Mouse (Mus musculus): ENCODE results near the gene Aanat.
A peak's percentile ranks its signal among the peaks of the same experiment; 100 is the strongest.

The Aanat gene

DNA sequence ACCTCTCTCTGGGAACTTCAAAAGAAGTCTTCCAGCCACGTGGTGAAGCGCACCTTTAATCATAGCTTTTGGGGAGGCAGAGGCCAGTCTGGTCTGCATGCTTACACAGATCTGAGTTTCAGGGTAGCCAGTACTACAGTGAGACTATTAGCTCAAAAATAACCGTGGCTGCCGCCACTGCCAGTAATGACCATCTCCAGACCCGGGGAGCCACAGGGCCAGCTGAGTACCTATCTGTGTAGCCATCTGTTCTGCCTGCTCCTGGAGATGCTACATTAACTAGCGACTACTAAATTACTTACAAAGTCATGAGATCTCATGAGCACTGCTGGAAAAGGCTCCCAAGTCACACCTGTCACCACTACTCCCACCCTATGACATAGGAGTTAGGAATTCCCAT is 11.2 kb upstream of the Aanat start:
- no peak for DNase-seq

DNA sequence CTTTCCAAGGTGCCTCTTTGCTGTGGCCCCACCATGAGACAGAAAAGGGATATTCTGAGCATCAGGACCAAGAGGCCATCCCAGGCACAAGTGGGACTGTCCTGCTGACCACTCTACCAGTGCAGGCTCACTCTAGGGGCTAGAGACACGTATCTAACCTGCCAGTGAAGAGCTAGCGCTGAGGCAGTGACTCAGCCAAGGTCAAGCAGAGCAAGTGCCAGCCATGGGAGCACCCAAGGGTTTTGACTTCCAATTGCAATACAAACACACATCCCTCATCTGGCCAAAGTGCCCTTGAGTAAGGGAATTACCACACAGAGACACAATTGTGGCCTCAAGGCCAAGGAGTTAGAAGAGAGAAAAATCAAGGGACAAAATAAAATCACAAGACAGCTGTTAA is 10.8 kb upstream of the Aanat start:
- DNase-seq = peak; percentile 55

DNA sequence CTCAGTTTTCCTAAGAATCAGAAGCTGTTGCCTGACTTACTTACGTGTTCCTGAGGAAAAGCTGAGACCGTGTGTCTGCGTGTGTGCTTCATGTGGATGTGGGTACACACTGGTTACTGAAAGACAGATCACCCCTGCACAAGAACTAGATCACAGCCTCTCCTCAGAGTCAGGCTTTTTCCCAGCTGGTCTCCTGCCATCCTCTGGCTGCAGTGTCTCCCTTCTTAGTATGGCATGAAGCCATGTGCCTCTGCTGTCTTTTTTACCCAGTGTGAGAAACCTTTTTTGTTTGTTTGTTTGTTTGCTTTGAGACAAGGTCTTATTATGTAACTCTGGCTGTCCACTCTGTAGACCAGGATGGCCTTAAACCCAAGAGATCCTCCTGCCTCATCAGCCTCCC is 7.0 kb upstream of the Aanat start:
- no peak for DNase-seq

DNA sequence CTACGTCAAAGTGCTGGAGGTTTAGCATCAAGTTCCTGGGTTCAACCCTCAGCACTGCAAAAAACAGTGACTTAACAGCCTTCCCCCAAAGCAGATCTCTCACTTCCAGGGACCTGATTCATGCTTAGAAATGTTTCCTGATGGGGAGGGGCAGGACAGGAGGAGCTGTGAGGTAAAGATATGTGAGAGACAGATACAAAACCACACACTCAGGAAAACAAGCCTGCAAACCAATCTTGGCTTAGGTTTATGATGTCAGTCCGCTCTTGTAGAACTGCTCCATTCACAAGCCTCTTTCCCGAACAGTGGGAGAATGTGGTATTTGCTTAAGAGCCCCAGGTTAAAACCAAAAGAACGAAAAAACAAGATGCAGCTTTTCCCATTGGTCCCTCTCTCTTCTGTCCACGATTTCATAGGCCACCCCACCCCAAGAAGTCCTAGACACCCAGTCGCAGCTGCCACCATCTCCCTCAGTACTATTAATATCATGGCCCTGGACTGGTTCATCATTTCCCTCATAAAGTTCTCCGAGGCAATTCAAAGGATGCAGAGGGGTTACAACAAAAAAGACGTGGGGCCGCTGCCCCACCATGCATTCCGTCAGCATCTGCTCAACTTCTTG is 6.1 kb upstream of the Aanat start:
- peak; percentile 70 for DNase-seq

DNA sequence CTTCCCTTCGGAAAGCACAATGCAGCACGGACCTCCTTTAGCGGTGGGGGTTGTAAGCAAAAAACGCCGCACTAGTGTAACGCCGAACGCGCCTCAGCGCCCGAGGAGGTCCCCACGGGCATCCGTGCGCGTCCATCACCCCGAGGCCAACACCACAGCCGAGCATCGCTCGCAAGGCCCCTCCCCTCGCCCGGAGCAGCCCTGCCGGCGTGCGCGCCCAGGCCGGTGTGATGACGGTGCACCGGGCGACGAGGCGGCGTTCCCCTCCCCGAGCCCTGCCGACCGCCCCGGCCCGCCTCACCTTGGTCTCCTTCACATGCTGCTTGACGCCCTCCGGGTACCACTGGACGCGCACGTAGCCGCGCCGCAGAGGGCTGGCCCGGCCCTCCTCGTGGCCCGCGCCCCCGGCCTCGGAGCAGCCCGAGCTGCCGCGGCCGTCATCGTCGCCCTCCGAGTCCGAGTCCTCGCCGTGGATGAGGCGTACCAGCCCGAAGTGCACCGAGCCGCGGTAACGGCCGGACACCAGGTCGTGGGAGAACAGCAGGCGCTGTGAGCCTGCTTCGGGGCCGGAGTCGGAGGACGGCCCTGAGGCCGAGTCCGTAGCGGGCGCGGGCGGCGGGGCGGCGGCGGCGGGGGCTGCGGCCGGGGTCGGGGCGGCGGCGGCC is 5.4 kb upstream of the Aanat start:
- DNase-seq = peak; percentile 86

DNA sequence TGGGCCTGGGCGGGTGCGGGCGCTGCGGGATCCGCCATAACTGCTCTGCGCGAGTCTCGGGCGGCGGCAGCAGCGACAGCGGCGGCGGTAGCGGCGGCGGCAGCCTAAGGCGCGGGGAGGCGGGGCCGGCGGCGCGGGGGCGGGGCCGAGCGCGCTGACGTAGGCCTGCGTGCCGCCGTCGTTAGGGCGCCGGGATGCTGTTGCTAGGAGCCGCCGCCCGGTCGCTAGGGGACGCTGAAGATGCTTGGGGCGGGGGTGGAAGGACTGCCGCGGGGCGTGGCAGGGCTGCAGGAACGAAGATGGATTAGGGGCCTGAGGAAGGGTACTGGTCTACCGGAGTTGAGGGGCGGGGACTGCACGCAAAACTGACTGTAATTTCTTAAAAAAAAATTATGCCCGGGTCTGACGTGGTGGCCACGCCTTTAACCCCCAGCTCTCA is 4.8 kb upstream of the Aanat start, which contains the start of gene Ube2o:
Gene Ube2o, minus strand, starts transcription at position 72 of the 439 bp plus-strand sequence.
- DNase-seq = peak; percentile 95

DNA sequence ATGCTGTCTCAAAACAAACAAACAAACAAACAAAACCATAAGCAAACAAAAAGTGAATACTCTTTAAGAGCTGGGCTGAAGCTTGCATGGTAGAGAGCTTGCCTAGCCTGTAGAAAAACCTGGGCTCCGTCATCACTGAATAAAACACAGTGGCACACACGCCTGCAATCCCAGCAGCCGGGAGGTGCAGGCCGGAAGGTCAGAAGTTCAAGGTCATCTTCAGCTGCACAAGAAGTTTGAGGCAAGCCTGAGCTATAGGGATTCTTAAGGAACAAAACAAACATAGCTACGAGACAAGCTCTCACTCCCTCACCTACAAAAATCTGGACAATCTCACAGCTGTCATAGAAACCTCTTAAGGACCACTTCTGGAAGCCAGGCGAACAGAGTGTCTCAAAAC is 550 bp upstream of the Aanat start:
- DNase-seq = no peak

DNA sequence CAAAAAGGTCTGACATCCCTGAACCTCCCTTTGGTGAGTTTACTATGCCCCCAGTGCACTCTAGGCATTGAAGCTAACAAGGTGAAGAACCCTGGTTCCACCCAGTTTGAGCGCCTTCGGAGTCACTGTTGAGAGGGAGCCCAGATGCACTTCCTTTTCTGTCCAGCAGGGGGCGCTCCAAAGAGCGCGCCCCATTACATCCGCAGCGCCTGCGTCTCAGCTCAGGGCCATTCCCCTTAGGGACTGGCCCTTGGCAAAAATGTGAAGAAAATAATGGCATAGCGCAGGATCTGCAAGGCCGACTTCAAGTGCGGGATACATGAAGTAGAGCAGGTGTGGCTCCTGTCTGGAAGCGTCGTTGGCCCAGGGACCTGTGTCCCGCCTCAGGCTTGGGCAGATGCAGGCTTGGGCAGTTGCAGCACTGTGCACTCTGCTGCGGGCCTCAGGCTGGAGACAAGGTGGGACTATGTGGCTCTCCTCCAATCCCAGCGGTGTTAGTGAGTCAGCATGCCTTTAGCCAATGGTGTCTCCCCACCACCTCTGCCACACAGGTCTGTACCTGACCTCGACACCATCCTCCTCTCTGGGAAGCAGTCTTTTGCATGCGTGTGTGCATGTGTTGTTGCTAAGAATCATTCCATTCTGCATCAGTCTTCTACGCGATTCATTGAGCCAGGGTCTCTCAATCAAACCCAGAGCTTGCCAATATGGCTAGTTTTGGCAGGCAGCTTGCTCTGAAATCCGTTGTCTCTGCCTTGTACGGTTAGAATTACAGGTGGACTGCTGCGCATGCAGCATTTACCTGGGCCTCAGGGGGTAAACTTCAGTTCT is 784 bp downstream of the Aanat start:
- DNase-seq = peak; percentile 78

DNA sequence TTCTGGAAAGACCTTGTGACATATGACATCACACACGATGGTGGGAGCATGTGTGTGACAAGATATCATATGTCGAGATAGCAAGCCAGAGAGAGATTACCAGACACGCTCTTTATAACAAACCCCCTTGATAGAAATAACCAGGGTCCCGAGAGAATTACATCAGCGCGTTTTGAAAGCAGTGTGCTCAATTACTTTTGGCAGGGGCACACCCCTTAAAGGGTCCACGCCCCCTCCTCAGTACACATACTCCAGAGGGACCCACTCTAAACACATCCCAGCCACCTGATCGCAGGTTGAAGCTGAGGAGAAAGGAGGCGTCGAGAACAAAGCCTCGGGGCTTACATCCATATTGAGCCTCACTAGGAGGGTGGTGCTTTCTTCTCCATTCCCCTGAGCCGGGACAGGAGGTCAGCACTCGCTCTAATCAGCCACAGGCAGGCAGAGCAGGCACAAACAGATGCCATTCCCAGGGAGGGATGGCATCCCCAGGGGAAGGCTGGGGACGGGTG is 2.8 kb downstream of the Aanat start:
- DNase-seq = no peak

DNA sequence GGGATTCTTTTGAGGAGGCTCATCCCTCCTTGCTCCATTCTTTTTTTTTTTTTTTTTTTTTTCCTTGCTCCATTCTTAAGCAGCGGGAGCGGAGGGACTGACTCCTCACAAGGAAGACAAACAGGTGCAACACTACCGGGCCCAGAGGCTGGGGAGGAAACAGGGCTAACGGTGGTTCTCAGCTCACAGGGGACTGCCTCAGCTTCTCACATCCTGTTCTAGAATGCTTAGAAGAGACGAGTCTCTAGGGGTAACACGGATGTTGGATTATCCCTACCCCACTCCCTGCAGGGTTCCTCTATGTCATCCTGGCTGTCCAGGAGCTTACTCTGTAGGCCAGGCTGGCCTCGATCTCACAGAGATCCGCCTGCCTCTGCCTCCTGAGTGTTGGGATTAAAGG is 3.3 kb downstream of the Aanat start:
- no peak for DNase-seq

DNA sequence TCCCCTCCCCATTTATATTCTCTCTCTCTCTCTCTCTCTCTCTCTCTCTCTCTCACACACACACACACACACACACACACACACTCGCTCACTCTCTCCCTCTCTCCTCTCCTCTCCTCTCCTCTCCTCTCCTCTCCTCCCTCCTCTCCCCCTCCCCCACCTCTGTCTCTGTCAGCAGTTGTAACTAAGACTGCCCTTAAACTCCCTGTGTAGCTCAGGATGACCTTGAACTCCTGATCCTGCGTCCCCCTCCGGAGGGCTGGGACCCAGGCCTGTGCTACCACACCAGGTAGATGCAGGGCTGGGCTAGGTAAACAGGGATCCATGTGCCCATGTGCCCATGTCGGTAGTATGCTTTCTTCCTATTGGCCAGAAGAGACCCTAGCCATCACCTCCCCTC is 5.4 kb downstream of the Aanat start:
- no peak for DNase-seq

DNA sequence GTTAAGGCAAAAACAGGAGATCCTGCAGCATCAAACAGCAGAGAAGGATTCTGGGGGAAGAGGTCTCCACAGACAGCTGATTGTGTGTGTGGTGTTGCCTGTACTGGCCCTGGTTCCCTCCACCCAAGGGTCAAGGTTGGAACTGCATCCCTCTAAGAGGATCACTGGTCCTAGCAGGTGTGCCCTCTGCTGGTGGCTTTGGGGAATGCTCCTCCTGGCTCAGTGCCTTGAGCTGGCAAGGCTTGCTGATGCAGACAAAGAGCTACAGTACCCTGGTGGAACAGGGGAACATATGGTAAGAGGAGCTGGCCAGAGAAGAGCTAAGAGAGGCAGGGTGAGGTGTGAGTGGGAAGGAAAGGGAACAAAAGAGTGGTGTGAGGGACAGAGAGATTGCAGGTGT is 6.2 kb downstream of the Aanat start:
- DNase-seq = peak; percentile 92

DNA sequence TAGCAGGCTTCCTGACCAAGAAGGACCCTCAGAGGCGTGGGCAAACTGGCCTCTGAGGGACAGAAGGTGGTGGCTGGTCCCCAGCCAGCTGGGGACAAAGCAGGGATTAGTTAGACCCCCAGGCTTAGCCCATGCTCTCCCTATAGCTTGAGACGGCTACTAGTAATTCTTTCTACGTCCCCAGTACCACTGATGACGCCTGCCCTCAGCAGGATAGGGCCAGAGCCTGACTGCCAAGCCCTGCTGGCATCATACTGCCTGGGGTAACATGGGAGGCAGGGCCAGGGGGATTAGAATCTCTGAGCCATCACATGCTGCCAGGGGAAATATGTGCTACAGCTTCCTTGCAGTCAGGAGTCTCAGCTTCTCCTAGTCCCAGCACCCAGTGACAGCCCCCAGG is 7.1 kb downstream of the Aanat start:
- DNase-seq = no peak

DNA sequence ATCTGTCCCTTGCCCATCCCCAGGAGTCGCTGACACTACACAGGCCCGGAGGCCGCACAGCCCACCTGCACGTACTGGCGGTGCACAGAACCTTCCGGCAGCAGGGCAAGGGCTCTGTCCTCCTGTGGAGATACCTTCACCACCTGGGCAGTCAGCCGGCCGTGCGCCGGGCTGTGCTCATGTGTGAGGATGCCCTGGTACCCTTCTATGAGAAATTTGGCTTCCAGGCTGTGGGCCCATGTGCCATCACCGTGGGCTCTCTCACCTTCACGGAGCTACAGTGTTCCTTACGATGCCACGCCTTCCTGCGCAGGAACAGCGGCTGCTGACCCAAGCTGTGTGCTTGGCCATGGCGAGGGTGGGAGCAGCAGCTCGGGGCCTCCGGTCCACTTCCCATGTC is 10.5 kb downstream of the Aanat start:
- DNase-seq = no peak

DNA sequence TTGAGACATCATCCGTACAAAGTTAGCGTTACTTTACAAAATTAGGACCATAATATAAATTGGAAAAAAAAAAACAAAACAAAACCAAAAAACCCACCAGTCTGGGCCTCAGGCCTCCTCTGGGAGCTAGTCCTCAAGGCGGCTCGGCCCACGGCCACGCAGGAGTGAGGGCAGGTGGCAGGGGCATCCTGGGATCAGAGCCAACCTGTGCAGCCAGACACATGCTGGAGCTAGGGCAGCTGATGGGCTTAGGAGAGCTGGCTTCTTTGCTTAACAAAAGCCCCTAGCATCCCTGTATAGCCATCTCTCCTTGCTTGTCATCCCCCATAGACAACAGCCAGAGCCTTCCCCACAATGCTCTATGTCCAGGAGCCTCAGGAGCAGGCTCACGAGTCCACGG is 12.0 kb downstream of the Aanat start:
- no peak for DNase-seq

DNA sequence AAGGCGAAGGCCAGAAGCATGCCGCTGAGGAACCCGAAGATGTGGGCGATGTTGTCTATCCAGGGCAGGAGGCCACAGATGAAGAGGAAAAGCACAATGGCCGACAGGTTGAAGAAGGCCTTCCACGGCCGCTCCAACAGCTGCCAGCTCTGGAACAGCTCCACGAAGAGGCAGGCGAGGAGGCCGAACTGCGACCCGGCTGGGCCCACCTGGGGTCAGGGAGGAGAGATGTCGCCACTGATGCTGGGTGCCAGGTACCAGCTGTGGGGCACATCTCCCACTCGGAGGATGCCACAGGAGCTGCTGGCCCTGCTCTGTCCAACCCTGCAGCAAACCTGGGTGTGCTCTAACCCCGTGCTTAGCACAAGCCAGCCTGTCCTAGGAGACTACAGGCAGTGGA is 13.0 kb downstream of the Aanat start:
- DNase-seq = no peak

DNA sequence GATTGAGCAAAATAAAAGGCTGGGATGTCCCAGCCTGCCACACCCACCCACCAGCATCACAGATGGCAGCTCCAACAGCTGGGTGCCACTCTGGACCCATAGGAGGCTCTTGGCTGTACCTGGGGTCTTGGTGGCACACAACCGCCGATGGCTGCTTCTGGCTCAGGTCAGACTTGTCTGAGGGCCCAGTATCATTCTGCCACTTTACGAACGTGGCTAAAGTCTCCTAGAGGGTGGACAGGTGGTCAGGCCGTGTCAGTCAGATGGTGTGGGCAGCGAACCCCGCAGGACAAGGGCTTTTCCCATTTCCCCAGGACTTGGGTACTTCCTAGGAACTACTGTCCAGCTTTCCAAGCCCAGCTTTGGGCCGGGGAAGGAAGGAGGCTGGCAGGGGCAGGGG is 14.9 kb downstream of the Aanat start:
- DNase-seq = no peak

DNA sequence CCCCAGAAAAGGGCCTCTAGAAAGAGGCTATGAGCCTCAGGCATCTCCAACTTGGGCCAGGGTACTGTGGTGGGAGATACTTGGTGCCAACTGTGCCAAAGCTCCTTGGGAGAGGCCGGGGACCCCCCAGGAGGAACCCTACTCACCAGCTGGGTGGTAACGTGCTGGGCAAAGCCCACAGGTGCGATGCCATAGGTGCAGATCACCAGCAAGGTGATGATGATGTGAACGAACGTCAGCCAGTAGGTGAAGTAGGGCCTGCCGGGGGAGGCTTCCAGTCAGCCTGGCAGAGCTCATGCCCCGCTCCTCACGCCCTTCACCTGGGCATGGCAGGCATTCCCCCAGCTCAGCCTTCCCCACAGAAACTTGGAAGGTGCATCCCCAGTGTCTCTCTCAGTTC is 15.8 kb downstream of the Aanat start:
- DNase-seq = no peak

DNA sequence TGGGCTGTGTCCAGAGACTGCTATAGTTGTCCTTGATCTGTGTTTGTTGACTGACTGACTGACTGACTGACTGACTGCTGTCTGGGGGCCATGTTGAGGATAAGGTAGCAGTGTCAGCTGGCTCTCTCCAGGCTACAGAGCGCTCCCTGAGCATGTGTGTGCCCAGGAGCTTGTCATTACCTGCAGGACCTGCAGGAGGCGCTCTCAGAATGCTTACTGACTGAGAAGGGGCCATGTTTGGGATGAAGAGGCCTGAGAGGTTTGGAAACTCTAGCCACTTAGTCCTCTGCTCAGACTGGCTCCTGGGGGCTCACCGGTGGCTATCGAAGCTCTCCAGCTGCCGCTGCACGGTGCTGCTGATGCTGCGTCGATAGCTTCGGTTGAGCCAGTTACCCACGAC is 17.1 kb downstream of the Aanat start:
- DNase-seq = peak; percentile 75

DNA sequence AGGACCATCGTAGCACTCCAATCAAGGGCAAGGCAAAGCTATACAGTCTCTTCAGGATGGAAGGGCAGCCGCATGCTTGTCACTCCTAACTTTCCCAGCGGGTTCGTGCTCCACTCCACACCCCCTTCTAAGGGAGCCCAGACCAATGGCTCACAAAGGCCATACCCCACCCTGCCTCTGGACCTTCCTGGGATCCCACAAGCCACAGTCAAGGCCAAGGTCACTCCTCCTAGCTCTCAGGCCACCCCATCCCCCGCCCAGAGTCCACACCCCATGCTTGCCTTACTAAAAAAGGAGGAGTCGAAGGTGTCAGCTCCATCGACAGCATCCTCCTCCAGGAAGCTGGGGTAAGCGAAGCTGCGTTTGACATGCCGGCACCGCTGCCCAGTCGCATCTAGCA is 17.9 kb downstream of the Aanat start:
- DNase-seq = no peak

DNA sequence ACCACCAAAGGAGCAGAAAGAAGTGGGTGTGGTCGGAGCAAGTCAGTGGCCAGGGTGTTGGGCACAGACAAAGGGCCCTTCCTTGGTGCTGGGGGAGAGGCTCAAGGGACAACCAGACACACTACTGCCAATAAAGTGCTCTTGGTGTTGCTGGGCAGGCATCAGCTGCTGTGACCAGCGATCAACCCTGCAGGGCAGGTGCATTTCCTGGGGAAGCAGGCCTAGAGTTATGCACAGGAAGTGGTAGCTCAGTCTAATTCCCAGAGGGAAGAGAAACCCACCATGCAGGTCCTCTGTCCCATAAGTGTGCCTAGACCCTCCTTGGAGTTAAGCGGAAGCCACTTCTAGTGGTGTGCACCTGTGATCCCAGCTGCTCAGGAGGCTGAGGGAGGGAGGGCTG is 21.5 kb downstream of the Aanat start:
- peak; percentile 2 for DNase-seq

DNA sequence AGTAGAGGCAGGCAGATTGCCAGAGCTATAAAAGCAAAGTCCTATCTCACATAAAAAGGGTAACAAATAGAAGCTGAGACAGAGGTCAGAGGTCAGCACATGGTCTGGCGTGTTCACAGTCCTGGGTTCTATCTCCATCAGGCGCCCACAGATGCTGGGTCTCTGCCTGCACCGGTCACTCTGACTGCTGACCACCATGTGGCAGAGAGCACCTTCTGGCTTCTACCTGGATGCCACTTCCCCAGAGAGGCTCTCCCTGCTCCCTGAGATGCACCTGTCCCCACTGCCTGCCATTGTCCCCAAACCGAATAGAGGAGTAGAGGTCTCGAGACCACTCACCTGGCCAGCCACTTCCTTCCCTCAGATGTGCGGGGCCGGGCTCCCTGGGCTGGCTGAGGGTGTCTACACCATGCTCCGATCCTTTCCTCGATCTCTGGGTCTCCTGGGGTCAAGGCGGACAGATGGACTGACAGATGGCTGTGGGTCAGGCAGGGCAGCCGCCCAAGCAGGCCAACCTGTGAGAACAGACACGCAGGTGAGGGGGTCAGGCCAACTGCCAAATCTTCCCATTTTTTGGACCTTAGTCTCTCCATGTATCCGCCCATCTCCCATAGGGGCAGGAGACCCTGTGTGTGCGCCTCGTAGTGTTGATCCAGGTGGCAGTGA is 23.9 kb downstream of the Aanat start:
- peak; percentile 3 for DNase-seq

DNA sequence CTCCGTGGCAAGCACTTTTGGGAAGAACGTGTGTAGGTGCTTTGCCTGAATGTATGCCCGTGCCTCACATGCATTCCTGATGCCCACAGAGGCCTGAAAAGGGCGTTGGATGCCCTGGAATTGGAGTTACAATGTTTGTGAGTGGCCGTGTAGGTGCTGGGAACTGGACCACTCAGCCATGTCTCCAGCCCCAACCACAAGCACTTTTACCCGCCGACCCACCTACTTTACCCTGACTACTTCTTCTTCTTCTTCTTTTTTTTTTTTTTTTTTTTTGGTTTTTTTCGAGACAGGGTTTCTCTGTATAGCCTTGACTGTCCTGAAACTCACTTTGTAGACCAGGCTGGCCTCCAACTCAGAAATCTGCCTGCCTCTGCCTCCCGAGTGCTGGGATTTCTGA is 24.9 kb downstream of the Aanat start:
- peak; percentile 2 for DNase-seq

All from liver (tissue).